Mouse (Mus musculus): Measurements from ENCODE around the gene Sstr4. TPM values are rescaled to one million over a fixed set of nuclear protein-coding genes. Genes with fewer than 3 reads are reported as not detected.

Gene Sstr4
- polyA plus RNA-seq, 1 experiment, result not detected

- H3K27ac ChIP-seq (ENCODE audit: control insufficient read depth, insufficient read depth, low read depth, low read length), result no peak overlapping the region
- H3K4me1 ChIP-seq (ENCODE audit: control insufficient read depth, insufficient read depth, low read length), result no peaks in the 10 kb centered on the region
- H3K4me3 ChIP-seq (ENCODE audit: control insufficient read depth, low read depth, low read length), result no peak overlapping the region
- H3K27me3 ChIP-seq (ENCODE audit: control insufficient read depth, insufficient read depth, low read length), result no peaks in the 10 kb centered on the region
- TF ChIP-seq CTCF (IDR thresholded peaks at IDR 0.05; ENCODE audit: control insufficient read depth, insufficient read depth, insufficient replicate concordance, low read depth, low read length) (no peak), POLR2A (IDR thresholded peaks at IDR 0.05; ENCODE audit: control insufficient read depth, low read depth, low read length) (no peak)
- H3K36me3 ChIP-seq (ENCODE audit: control insufficient read depth, insufficient read depth, low read length), result no peaks in the 10 kb centered on the region
Observed at GRCm38 (mm10) chr2:148430941-148431340, 35.8 kb downstream of the Sstr4 start.

GRCm38 (mm10) chr2:148432346-148432745, 37.2 kb downstream of the Sstr4 start:
- Histone ChIP-seq H3K4me1 (ENCODE audit: control insufficient read depth, insufficient read depth, low read length) (no peaks in the 10 kb centered on the region), H3K36me3 (ENCODE audit: control insufficient read depth, insufficient read depth, low read length) (no peaks in the 10 kb centered on the region), H3K27ac (ENCODE audit: control insufficient read depth, insufficient read depth, low read depth, low read length) (no peak overlapping the region), H3K4me3 (ENCODE audit: control insufficient read depth, low read depth, low read length) (no peak overlapping the region), H3K27me3 (ENCODE audit: control insufficient read depth, insufficient read depth, low read length) (no peaks in the 10 kb centered on the region)
- no peak for TF ChIP-seq POLR2A (IDR thresholded peaks at IDR 0.05; ENCODE audit: control insufficient read depth, low read depth, low read length)
- no peak for TF ChIP-seq CTCF (IDR thresholded peaks at IDR 0.05; ENCODE audit: control insufficient read depth, insufficient read depth, insufficient replicate concordance, low read depth, low read length)

- no peak overlapping the region for H3K4me3 ChIP-seq (ENCODE audit: control insufficient read depth, low read depth, low read length)
- H3K36me3 ChIP-seq (ENCODE audit: control insufficient read depth, insufficient read depth, low read length), result no peaks in the 10 kb centered on the region
- no peaks in the 10 kb centered on the region for H3K27me3 ChIP-seq (ENCODE audit: control insufficient read depth, insufficient read depth, low read length)
- no peaks in the 10 kb centered on the region for H3K4me1 ChIP-seq (ENCODE audit: control insufficient read depth, insufficient read depth, low read length)
- TF ChIP-seq POLR2A (IDR thresholded peaks at IDR 0.05; ENCODE audit: control insufficient read depth, low read depth, low read length) (no peak), CTCF (IDR thresholded peaks at IDR 0.05; ENCODE audit: control insufficient read depth, insufficient read depth, insufficient replicate concordance, low read depth, low read length) (no peak)
- H3K27ac ChIP-seq (ENCODE audit: control insufficient read depth, insufficient read depth, low read depth, low read length), result no peak overlapping the region
Observed at GRCm38 (mm10) chr2:148436285-148436684, 41.1 kb downstream of the Sstr4 start.

GRCm38 (mm10) chr2:148439691-148440276, 44.6 kb downstream of the Sstr4 start:
- H3K27me3 ChIP-seq (ENCODE audit: control insufficient read depth, insufficient read depth, low read length), result no peaks in the 10 kb centered on the region
- no peak for TF ChIP-seq POLR2A (IDR thresholded peaks at IDR 0.05; ENCODE audit: control insufficient read depth, low read depth, low read length)
- no peak for TF ChIP-seq CTCF (IDR thresholded peaks at IDR 0.05; ENCODE audit: control insufficient read depth, insufficient read depth, insufficient replicate concordance, low read depth, low read length)
- no peak overlapping the region for H3K27ac ChIP-seq (ENCODE audit: control insufficient read depth, insufficient read depth, low read depth, low read length)
- no peak overlapping the region for H3K4me3 ChIP-seq (ENCODE audit: control insufficient read depth, low read depth, low read length)
- no peaks in the 10 kb centered on the region for H3K36me3 ChIP-seq (ENCODE audit: control insufficient read depth, insufficient read depth, low read length)
- H3K4me1 ChIP-seq (ENCODE audit: control insufficient read depth, insufficient read depth, low read length), result peaks cover 7% of the 10 kb centered on the region; the same call in 1 of the 2 replicates

GRCm38 (mm10) chr2:148441421-148441820, 46.3 kb downstream of the Sstr4 start:
- Histone ChIP-seq H3K4me1 (ENCODE audit: control insufficient read depth, insufficient read depth, low read length) (peaks cover 7% of the 10 kb centered on the region; the same call in 1 of the 2 replicates), H3K4me3 (ENCODE audit: control insufficient read depth, low read depth, low read length) (no peak overlapping the region), H3K27ac (ENCODE audit: control insufficient read depth, insufficient read depth, low read depth, low read length) (no peak overlapping the region), H3K27me3 (ENCODE audit: control insufficient read depth, insufficient read depth, low read length) (no peaks in the 10 kb centered on the region), H3K36me3 (ENCODE audit: control insufficient read depth, insufficient read depth, low read length) (no peaks in the 10 kb centered on the region)
- no peak for TF ChIP-seq POLR2A (IDR thresholded peaks at IDR 0.05; ENCODE audit: control insufficient read depth, low read depth, low read length)
- TF ChIP-seq CTCF (IDR thresholded peaks at IDR 0.05; ENCODE audit: control insufficient read depth, insufficient read depth, insufficient replicate concordance, low read depth, low read length), result no peak

GRCm38 (mm10) chr2:148442172-148442571, 47.0 kb downstream of the Sstr4 start:
- no peaks in the 10 kb centered on the region for H3K36me3 ChIP-seq (ENCODE audit: control insufficient read depth, insufficient read depth, low read length)
- H3K27ac ChIP-seq (ENCODE audit: control insufficient read depth, insufficient read depth, low read depth, low read length), result no peak overlapping the region
- no peak for TF ChIP-seq POLR2A (IDR thresholded peaks at IDR 0.05; ENCODE audit: control insufficient read depth, low read depth, low read length)
- no peak for TF ChIP-seq CTCF (IDR thresholded peaks at IDR 0.05; ENCODE audit: control insufficient read depth, insufficient read depth, insufficient replicate concordance, low read depth, low read length)
- H3K27me3 ChIP-seq (ENCODE audit: control insufficient read depth, insufficient read depth, low read length), result no peaks in the 10 kb centered on the region
- no peak overlapping the region; the same call in 1 of the 2 replicates for H3K4me3 ChIP-seq (ENCODE audit: control insufficient read depth, low read depth, low read length)
- H3K4me1 ChIP-seq (ENCODE audit: control insufficient read depth, insufficient read depth, low read length), result peaks cover 7% of the 10 kb centered on the region; the same call in 1 of the 2 replicates

GRCm38 (mm10) chr2:148442710-148443109, 47.6 kb downstream of the Sstr4 start:
- Histone ChIP-seq H3K27ac (ENCODE audit: control insufficient read depth, insufficient read depth, low read depth, low read length) (no peak overlapping the region), H3K36me3 (ENCODE audit: control insufficient read depth, insufficient read depth, low read length) (no peaks in the 10 kb centered on the region), H3K27me3 (ENCODE audit: control insufficient read depth, insufficient read depth, low read length) (no peaks in the 10 kb centered on the region), H3K4me1 (ENCODE audit: control insufficient read depth, insufficient read depth, low read length) (peaks cover 7% of the 10 kb centered on the region; the same call in 1 of the 2 replicates), H3K4me3 (ENCODE audit: control insufficient read depth, low read depth, low read length) (no peak overlapping the region)
- no peak for TF ChIP-seq CTCF (IDR thresholded peaks at IDR 0.05; ENCODE audit: control insufficient read depth, insufficient read depth, insufficient replicate concordance, low read depth, low read length)
- TF ChIP-seq POLR2A (IDR thresholded peaks at IDR 0.05; ENCODE audit: control insufficient read depth, low read depth, low read length), result no peak
